Mouse (Mus musculus): ENCODE results near the gene Wdr25.

DNA sequence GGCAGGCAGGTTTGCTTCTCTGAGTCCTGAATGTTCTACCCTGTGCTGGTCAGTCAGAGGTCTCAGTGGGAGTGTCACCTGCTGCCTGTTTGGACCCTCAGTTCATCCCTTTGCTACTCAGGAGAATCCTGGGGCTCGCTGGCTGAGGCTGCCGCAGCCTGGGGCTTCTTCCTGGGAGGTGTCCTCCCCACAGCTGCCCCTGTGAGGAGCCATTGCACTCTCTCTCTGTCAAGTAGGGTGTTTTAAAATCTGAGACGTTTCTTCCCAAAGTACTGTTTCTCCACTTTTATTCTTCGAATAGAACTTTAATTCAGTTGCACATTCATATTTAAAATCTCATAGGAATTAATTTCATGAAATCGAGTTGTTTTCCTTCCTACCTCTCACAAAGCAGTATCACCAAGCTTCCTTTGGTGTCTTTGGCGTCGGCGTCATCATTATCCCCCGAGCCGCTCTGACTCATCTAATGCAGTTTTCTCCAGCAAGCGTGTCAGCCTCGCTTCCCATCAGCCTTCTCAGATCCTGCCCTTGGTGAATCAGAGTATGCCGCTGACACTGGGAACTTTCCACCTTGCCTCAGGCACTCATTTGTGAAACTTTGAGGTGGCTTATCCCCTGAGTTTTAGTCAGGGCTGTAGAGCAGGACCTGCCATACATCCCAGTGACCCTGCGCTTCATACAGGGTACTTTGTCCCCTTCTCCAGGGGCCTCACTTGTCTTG, 48.9 kb downstream of the Wdr25 start:
- TF ChIP-seq CTCF (IDR thresholded peaks at IDR 0.05; ENCODE audit: insufficient read depth, low read length) (no peak), POLR2A (IDR thresholded peaks at IDR 0.05; ENCODE audit: borderline replicate concordance, extremely low read depth, low read depth, low read length) (no peak)
